Mouse (Mus musculus) monocyte, adult 5-6 weeks (primary cell): ENCODE results near the gene Mfsd6l. TPM values are rescaled to one million over a fixed set of nuclear protein-coding genes. Genes with fewer than 3 reads are reported as not detected.

Experiments used
- ATAC-seq: fragments of 153-309, 156-312 bp; replicated peaks from 2 replicates; pipeline ENCODE4 v1.8.0; 2017; ENCODE audit warnings: mild to moderate bottlenecking; ENCODE audit not compliant: low TSS enrichment, insufficient number of reproducible peaks, severe bottlenecking, poor library complexity, low FRiP score
- total RNA-seq: library from RNA; stranded (forward); fragments of 200-1000, 200-491, 200-594 nt; gene quantifications from 3 replicates; pipeline ENCODE4 v1.2.3, GENCODE M21; 2017

Mfsd6l gene
- total RNA-seq, 1 experiment from 2014 or later, result 0.48 TPM

- no peak for ATAC-seq
Observed at GRCm38 (mm10) chr11:68591708-68592107, 35.7 kb downstream of the Mfsd6l start.

- no peak for ATAC-seq
Observed at GRCm38 (mm10) chr11:68593247-68593646, 37.3 kb downstream of the Mfsd6l start.

- ATAC-seq, result no peak
Observed at GRCm38 (mm10) chr11:68597912-68598311, 41.9 kb downstream of the Mfsd6l start.

GRCm38 (mm10) chr11:68600551-68601021, 44.6 kb downstream of the Mfsd6l start:
- ATAC-seq, result no peak

GRCm38 (mm10) chr11:68601486-68601991, 45.6 kb downstream of the Mfsd6l start:
- no peak for ATAC-seq

- ATAC-seq, result no peak
Observed at GRCm38 (mm10) chr11:68602200-68602931, 46.4 kb downstream of the Mfsd6l start.

GRCm38 (mm10) chr11:68607046-68607445, 51.1 kb downstream of the Mfsd6l start:
- no peak for ATAC-seq

Other genes with a start within 250 kb of the Mfsd6l start
- 0.32 TPM in 1 of 3 replicates, not detected in the others for gene Ntn1, start 155.4 kb upstream of the Mfsd6l start, total RNA-seq
- gene Pik3r5, start 124.1 kb upstream of the Mfsd6l start, total RNA-seq, result 66.2 to 140 TPM (median 84.0 TPM) in 3 replicates
- 12.6 to 14.2 TPM (median 13.9 TPM) in 3 replicates for gene Pik3r6, start 53.2 kb upstream of the Mfsd6l start, total RNA-seq
- 0.96 TPM in 1 of 3 replicates, not detected in the others for gene Ccdc42, start 30.8 kb downstream of the Mfsd6l start, total RNA-seq
- 0.11 to 1.4 TPM (median 0.76 TPM) in 3 replicates for gene Myh10, start 135.4 kb downstream of the Mfsd6l start, total RNA-seq